Mouse (Mus musculus) liver, adult (tissue): Measurements from ENCODE around the gene Cldn34b2.
"Not testable (repeated sequence)": the region's sequence is repeated elsewhere in the genome, so short reads cannot be mapped to it uniquely, and the experiment has no call there.

ENCODE experiments used
- GATA4 ChIP-seq: IDR thresholded peaks from 2 replicates; pipeline ENCODE4 v1.6.1; 2014; ENCODE audit warnings: mild to moderate bottlenecking, low read length; ENCODE audit not compliant: insufficient replicate concordance

The Cldn34b2 gene

DNA sequence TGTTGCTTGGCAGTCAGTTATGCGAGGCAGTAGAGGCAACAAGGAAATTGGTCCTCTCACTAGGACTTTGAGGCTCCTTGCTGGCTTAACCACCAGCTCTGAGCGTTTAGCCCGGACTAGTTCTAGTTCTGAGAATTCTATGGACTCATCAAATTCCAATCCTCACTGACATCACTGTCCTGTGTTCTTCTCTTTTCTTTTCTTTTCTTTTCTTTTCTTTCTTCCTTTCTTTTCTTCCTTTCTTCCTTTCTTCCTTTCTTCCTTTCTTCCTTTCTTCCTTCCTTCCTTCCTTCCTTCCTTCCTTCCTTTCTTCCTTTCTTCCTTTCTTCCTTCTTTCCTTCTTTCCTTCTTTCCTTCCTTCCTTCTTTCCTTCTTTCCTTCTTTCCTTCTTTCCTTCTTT, at the start of gene Cldn34b2:
Gene Cldn34b2, minus strand, starts transcription at position 101 of the 400 bp plus-strand sequence.
- TF ChIP-seq GATA4, result not testable (repeated sequence)

DNA sequence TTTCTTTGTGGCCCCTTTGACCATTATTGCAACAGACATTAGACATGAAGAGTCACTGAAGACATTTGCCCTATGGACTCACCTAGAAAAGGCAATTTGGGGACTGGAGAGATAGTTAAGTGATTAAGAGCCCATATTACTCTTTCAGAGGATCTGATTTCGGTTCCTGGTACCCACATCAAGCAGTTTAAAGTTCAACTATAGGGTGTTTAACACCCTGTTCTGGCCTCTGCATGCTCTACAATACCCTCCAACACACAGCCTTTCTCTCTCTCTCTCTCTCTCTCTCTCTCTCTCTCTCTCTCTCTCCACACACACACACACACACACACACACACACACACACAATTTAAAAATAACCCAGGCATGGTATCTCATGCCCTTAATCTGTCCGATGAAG, 49.4 kb upstream of the Cldn34b2 start:
- no peak for TF ChIP-seq GATA4

DNA sequence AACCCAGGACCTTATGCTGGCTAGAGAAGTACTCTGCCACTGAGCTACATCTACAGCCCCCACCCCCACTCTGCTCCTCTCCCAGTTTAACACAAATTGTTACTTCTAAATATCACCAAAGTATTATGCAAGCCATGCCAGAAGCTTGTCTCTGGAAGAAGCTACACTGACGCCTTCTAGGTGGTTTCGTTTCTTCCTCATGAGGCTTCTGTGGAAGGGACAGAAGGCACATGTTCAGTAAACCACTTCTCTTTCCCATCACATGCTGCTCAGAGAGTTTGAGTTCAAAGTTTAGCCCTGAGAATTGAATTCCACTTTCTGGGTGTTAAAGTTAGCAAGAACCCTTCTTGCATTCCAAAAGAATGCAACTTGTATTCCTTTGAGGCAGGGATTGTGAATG, 49.0 kb upstream of the Cldn34b2 start:
- TF ChIP-seq GATA4, result no peak

DNA sequence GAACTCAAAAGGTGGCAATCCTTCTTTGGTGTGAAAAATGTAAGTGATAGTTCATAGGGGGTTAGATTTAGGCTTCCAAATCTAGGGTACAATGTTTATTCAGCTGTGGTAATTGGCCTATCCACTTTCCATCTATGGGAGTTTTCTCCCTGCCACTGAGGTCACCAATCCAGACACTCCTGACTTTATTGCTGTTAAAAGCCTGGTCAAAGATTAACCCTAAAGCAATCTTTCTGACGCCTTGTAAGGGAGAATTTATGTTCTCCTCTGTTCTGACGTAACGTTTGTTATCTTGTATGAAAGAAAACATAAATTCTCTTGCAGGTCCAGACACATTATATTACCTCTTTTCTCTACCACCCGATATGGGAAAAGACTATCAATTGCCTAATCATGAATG, 47.4 kb upstream of the Cldn34b2 start:
- no peak for TF ChIP-seq GATA4

DNA sequence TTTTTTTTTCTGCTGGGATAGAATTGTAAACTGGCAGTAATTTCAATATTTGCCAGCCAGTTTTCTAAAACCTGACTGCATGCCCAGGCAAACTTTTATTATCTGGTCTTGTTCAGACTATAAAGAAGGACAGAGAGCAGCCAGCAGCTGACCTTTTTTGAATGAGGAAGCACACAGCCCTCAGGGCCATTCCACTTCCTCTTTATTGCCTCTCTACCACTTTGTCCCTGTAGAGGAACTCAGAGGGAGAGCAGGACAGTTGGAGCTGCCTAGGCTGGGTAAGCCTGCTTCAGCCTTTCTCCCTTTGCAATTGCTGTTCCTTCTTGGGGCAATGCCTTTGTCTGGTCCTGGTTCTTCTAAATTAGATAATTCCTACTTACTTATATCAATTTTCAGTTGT, 44.1 kb upstream of the Cldn34b2 start:
- TF ChIP-seq GATA4, result no peak

DNA sequence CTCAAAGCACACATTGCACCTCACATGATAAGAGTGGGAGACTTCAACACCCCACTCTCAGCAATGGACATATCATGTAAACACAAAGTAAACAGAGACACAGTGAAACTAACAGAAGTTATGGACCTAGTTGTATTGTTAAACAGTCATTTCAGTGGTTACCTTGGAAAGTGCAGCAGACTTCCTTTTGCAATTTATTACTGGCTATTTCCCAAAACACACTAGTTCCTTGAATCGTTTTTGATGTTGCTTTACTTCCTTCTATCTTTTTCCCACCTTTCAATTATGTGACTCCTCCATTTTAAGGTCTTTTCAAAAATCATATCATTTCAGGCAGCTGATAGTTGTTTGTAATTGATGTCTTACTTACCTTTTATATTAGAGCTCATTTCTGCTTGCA, 43.5 kb upstream of the Cldn34b2 start:
- no peak for TF ChIP-seq GATA4

DNA sequence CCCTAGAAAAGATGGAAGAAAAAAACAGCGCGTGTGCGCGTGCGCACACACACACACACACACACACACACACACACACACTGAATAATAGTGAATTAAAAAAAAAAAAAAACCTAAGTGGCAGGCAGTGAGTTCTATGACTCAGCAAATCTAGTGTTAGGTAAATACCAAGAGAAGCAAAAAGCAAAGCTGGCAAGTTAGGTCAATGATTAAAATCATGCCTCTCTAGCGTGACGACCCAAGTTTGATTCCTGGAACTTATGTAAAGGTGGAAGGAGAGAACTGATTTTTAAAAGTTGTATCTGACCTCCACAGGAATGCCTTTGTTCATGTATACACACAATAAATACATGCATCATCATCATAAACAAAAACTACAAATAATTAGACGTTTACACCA, 41.7 kb upstream of the Cldn34b2 start:
- TF ChIP-seq GATA4, result no peak

DNA sequence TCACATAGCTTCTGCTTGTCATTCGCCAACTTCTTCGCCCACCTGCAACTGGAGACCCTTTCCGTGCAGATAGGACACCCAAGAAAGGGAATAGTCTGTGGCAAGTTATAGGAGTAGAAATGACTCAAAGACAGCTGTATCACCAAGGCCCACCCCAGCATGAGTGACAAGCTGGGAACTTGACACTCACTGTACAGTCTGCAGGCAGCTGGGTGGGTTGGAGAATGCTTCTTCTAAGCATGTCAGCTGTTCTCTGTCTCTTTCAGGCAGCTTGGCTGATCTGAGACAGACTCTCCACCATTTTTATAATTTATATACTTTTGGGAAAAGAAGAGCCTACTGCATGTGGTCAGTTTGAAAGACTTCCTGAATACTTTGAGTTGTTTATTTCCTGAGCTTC, 39.5 kb upstream of the Cldn34b2 start:
- no peak for TF ChIP-seq GATA4

DNA sequence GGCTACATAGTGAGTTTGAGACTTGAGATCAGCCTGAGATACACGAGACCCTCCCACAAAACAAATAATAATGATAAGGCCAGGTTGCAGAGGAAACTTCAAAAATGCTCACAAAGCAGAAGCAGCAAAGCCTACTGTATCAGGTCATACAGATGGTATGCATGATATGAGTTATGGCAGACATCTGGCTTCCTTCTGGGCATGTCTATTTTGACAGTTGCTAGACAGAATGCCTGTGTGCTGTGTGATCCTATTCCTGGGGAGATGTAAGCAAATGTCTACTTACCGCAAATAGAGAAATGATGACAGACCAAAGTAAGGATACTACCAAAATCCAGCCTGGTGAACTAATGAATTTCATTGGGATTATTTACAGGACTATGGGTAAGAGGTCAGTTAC, 38.1 kb upstream of the Cldn34b2 start:
- no peak for TF ChIP-seq GATA4

DNA sequence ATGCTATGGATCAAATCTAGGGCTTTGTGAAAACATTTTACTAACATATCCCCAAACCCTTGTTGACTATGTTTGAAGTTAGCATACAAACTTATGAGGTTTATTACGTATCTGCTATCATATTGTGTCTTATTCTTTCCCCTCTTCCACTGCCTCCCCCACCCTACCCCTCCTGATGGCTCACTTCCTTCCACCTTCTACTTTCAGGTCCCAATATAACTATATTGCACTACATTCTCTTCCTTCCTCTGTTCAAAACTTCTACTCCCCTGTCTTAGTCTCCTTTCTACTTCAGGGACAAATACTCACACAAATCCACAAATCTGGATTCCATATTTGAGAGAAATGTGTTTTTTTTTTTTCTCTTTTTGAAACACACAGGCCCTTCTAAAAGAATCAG, 35.3 kb upstream of the Cldn34b2 start:
- TF ChIP-seq GATA4, result no peak

DNA sequence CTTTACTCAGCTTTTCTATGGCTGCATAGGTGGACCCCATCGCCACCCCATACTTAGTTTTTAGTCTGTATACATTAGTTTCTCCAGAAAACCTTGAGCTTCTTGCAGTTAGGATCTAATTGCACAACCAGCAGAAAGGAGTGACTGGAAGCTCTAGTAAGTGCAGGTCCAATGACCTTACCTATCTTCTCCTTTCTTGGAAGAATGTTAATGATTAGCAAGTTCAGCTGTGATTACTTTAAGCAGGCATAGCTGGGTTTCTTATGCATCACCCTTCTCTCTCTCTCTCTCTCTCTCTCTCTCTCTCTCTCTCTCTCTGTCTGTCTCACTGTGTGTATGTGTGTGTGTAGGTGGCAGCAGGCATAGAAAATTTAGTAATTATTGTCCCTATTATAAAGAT, 23.7 kb upstream of the Cldn34b2 start:
- TF ChIP-seq GATA4, result no peak

DNA sequence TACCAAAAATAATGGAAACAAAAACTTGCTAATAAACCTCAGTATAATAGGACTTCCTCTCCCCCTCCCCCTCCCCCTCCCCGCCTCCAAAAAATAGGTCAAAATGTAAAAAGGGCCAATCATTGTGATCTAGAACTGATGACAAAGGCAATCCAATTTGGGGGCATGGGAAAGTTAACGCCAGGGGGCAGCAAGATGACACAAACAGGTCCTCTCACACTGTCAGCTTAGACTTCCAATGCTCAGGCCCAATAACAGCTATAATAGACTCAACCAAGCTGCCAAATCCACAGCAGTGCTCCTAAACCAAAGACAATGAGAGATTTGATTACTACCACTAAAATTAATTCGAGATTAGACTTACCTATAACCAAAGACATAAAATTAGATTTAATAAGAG, 16.5 kb upstream of the Cldn34b2 start:
- TF ChIP-seq GATA4, result no peak

DNA sequence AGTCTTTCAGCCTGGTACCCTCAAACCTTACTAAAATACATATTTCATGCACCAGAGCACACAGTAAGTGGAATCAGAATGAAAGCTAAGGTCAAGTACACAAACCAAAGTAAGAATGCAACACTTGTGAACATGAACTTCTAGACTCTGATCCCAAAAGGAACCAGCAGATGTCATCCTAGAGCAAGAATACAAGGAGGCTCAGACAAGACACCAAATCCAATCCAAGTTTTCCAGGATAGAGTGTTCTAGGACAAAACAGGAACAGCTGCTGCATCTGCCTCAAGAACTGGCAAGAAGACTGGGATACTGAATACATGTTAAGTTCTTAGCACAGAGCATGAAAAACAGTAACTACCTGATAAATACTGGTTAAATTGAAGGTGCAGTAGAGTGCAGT, 30.2 kb downstream of the Cldn34b2 start:
- no peak for TF ChIP-seq GATA4

DNA sequence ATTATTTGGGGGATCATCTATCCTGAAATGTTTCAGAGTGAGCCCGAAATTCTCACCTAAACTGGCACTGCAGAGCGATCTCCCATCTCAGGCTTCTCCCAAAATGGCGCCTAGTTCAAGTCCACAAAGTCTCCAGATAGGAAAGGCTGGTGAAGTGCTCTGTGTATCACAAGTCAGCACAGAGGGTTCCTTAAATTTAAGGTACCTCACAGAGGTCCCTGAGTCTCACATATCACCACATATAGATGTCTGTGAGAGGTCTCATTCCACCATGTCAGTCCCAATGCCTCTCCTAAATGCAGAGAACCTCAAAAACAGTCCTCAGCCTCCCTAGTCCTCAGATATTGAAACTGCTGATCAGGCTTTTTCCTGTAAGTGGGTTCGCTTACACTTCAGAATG, 34.6 kb downstream of the Cldn34b2 start, which contains the start of gene Magea2:
Gene Magea2, minus strand, starts transcription at position 101 of the 400 bp plus-strand sequence.
- not testable (repeated sequence) for TF ChIP-seq GATA4

DNA sequence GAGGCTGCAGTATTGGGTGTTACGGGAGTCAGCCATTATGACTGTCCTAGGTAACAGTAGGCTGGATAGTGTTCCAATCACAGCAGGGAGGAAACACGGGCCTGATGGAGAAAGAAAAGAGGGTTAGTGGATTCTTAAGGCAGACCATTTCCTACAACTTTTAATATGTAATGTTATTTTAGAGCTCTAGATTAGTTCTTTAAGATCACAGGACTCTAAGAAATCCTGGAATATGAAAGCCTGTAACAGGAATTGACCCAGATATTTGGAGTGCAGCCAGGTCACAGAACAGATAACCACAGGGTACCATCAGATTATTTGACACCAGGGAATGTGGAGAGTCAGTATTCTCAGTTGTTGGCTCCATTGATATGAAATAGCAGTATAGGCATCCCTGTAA, 38.5 kb downstream of the Cldn34b2 start, which contains the start of gene Magea1:
Gene Magea1, minus strand, starts transcription at position 101 of the 400 bp plus-strand sequence.
- TF ChIP-seq GATA4, result not testable (repeated sequence)
